Mouse (Mus musculus) CH12.LX (cell line): ENCODE measurements around the gene Casp9.

Experiments
- CHD2 ChIP-seq: IDR thresholded peaks from 2 replicates; pipeline ENCODE4 v1.6.1; 2011; ENCODE audit warnings: low read length, improper control_type of control experiment
- CTCF ChIP-seq, 2 experiments: IDR thresholded peaks in 1 of 2; conservative IDR thresholded peaks in 1 of 2; 2 replicates each; pipeline ENCODE4 v1.5.1; 2011 to 2012; ENCODE audit warnings: low read depth in 2 of 2, low read length in 2 of 2, improper control_type of control experiment in 1 of 2, inconsistent platforms in 1 of 2, mild to moderate bottlenecking in 1 of 2, moderate library complexity in 1 of 2
- MAX ChIP-seq: IDR thresholded peaks from 2 replicates; pipeline ENCODE4 v1.6.1; 2011; ENCODE audit warnings: low read length, improper control_type of control experiment
- NRF1 ChIP-seq: IDR thresholded peaks from 2 replicates; pipeline ENCODE4 v1.6.1; 2014; ENCODE audit warnings: low read depth, mild to moderate bottlenecking, inconsistent platforms, low read length, improper control_type of control experiment, moderate library complexity
- TBP ChIP-seq: conservative IDR thresholded peaks from 2 replicates; pipeline ENCODE4 v1.6.1; 2011; ENCODE audit warnings: low read depth, low read length, improper control_type of control experiment
- TCF12 ChIP-seq: IDR thresholded peaks from 2 replicates; pipeline ENCODE4 v1.6.1; 2014; ENCODE audit warnings: low read depth, mild to moderate bottlenecking, inconsistent platforms, low read length, improper control_type of control experiment
- USF2 ChIP-seq: conservative IDR thresholded peaks from 2 replicates; pipeline ENCODE4 v1.6.1; 2011; ENCODE audit warnings: low read depth, low read length, improper control_type of control experiment
- ZC3H11A ChIP-seq: IDR thresholded peaks from 2 replicates; pipeline ENCODE4 v1.6.1; 2012; ENCODE audit warnings: low read depth, mild to moderate bottlenecking, inconsistent platforms, low read length, improper control_type of control experiment

GRCm38 (mm10) chr4:141860246-141860841 is 66.9 kb downstream of the Casp9 start:
- TF ChIP-seq TCF12 (no peak), ZC3H11A (no peak), USF2 (no peak), NRF1 (no peak), CHD2 (no peak), TBP (no peak), CTCF (conservative IDR thresholded peaks at IDR 0.05 in 1 of 2, IDR thresholded peaks at IDR 0.05 in 1 of 2; ENCODE audit: low read depth in 2 of 2, low read length in 2 of 2) (no peak), MAX (no peak)
